Mouse (Mus musculus) lung, adult 2 months (tissue): ENCODE measurements around the gene Srrm1. TPM values are rescaled to one million over a fixed set of nuclear protein-coding genes. Genes with fewer than 3 reads are reported as not detected.

Source experiments
- DNase-seq: peaks from one replicate; pipeline ENCODE4 v3.0.0; 2022
- H3K4me1 ChIP-seq: fragments of 200-500 bp; 2 replicates; pipeline ENCODE4 v1.6.1; 2011; ENCODE audit warnings: low read length; ENCODE audit not compliant: control insufficient read depth, insufficient read depth
- H3K4me3 ChIP-seq: fragments of 200-500 bp; replicated peaks from 2 replicates; pipeline ENCODE3; 2011; ENCODE audit warnings: low read depth, mild to moderate bottlenecking, control low read depth, low read length; ENCODE audit errors: extremely low read depth
- CTCF ChIP-seq: fragments of 200-500 bp; IDR thresholded peaks from 2 replicates; pipeline ENCODE4 v1.5.1; 2011; ENCODE audit warnings: mild to moderate bottlenecking, low read length, control low read depth; ENCODE audit not compliant: insufficient read depth
- POLR2A ChIP-seq: fragments of 200-500 bp; IDR thresholded peaks from 2 replicates; pipeline ENCODE4 v1.6.1; 2011; ENCODE audit warnings: low read depth, mild to moderate bottlenecking, control low read depth, low read length, borderline replicate concordance; ENCODE audit errors: extremely low read depth
- WGBS: fragments of 180-500 bp; shearing (Covaris S2); methylation state at CpG from one replicate; pipeline ENCODE4 v1.1.7; 2018; 5-methylcytosine and 5-hydroxymethylcytosine counted together
- polyA plus RNA-seq: library from polyadenylated mRNA; depleted of rRNA; stranded (reverse); fragments of >200 nt; gene quantifications from 2 replicates; pipeline ENCODE4 v1.2.3, GENCODE M21; 2012

Srrm1 gene
- polyA plus RNA-seq, 1 experiment, result 31.0 TPM

GRCm38 (mm10) chr4:135306971-135307632 lies 46.0 kb downstream of the Srrm1 start:
- Histone ChIP-seq H3K4me3 (no peak overlapping the region), H3K4me1 (peaks cover 19% of the 10 kb centered on the region)
- WGBS, result 39% methylated on average over 17 of the region's 17 CpGs
- TF ChIP-seq POLR2A (no peak), CTCF (no peak)
- DNase-seq, result no peak

- no peak overlapping the region for H3K4me3 ChIP-seq
- WGBS, result 28% methylated on average over 4 of the region's 4 CpGs
- TF ChIP-seq POLR2A (no peak), CTCF (no peak)
- peaks cover 20% of the 10 kb centered on the region for H3K4me1 ChIP-seq
- DNase-seq, result peak; percentile 65
Observed at GRCm38 (mm10) chr4:135306533-135306932, 46.6 kb downstream of the Srrm1 start.

- Histone ChIP-seq H3K4me3 (no peak overlapping the region), H3K4me1 (peaks cover 23% of the 10 kb centered on the region)
- DNase-seq, result no peak
- no peak for TF ChIP-seq CTCF
- no peak for TF ChIP-seq POLR2A
- 67% methylated on average over 10 of the region's 10 CpGs for WGBS
Observed at GRCm38 (mm10) chr4:135302261-135302660, 50.9 kb downstream of the Srrm1 start.

GRCm38 (mm10) chr4:135301166-135301565 lies 52.0 kb downstream of the Srrm1 start:
- TF ChIP-seq CTCF (no peak), POLR2A (no peak)
- DNase-seq, result no peak

GRCm38 (mm10) chr4:135300248-135301041 lies 52.7 kb downstream of the Srrm1 start:
- TF ChIP-seq CTCF, result no peak
- no peak for TF ChIP-seq POLR2A

More at GRCm38 (mm10) chr4:135301166-135301565, 52.0 kb downstream of the Srrm1 start:
- H3K4me3 ChIP-seq, result no peak overlapping the region
- H3K4me1 ChIP-seq, result peaks cover 15% of the 10 kb centered on the region
- WGBS, result 72% methylated on average over 3 of the region's 3 CpGs

GRCm38 (mm10) chr4:135298680-135299079 lies 54.4 kb downstream of the Srrm1 start:
- no peak overlapping the region for H3K4me3 ChIP-seq
- 41% methylated on average over 10 of the region's 10 CpGs for WGBS
- TF ChIP-seq CTCF (no peak), POLR2A (no peak)
- H3K4me1 ChIP-seq, result peaks cover 13% of the 10 kb centered on the region
- DNase-seq, result no peak

More at GRCm38 (mm10) chr4:135300248-135301041, 52.7 kb downstream of the Srrm1 start:
- WGBS, result 84% methylated on average over 26 of the region's 26 CpGs
- H3K4me1 ChIP-seq, result peaks cover 13% of the 10 kb centered on the region
- no peak for DNase-seq
- no peak overlapping the region for H3K4me3 ChIP-seq

- no peak overlapping the region for H3K4me3 ChIP-seq
- DNase-seq, result no peak
- TF ChIP-seq CTCF (no peak), POLR2A (peak; percentile 21; the same call in 1 of the 2 replicates)
- WGBS, result 34% methylated on average over 15 of the region's 15 CpGs
- H3K4me1 ChIP-seq, result peaks cover 16% of the 10 kb centered on the region
Observed at GRCm38 (mm10) chr4:135297931-135298546, 55.1 kb downstream of the Srrm1 start.

GRCm38 (mm10) chr4:135297146-135297545 lies 56.0 kb downstream of the Srrm1 start:
- 71% methylated on average over 7 of the region's 7 CpGs for WGBS
- DNase-seq, result no peak
- TF ChIP-seq POLR2A, result no peak
- TF ChIP-seq CTCF, result no peak
- Histone ChIP-seq H3K4me1 (peaks cover 20% of the 10 kb centered on the region), H3K4me3 (no peak overlapping the region)

GRCm38 (mm10) chr4:135296565-135296964 lies 56.6 kb downstream of the Srrm1 start:
- DNase-seq, result no peak
- TF ChIP-seq POLR2A (no peak), CTCF (no peak)
- Histone ChIP-seq H3K4me3 (no peak overlapping the region), H3K4me1 (peaks cover 23% of the 10 kb centered on the region)

- H3K4me3 ChIP-seq, result no peak overlapping the region
- no peak for DNase-seq
- WGBS, result 63% methylated on average over 3 of the region's 3 CpGs
- peaks cover 23% of the 10 kb centered on the region for H3K4me1 ChIP-seq
- TF ChIP-seq CTCF (no peak), POLR2A (no peak)
Observed at GRCm38 (mm10) chr4:135293813-135294212, 59.3 kb downstream of the Srrm1 start.
